Mouse (Mus musculus) granulocyte monocyte progenitor cell, adult 5-6 weeks (primary cell): Measurements from ENCODE around the gene Olfr786. TPM values are rescaled to one million over a fixed set of nuclear protein-coding genes. Genes with fewer than 3 reads are reported as not detected.

Source experiments
- ATAC-seq: replicated peaks from 2 replicates; pipeline ENCODE4 v1.8.0; 2016; ENCODE audit warnings: mild to moderate bottlenecking, moderate TSS enrichment, inconsistent platforms; ENCODE audit not compliant: poor library complexity, severe bottlenecking
- total RNA-seq, 2 experiments: library from RNA; stranded (forward) in 1 of 2; stranded (reverse) in 1 of 2; fragments of 200-712, 200-1000 nt in 1 of 2; fragments of >200 nt in 1 of 2; fragmentation: Nextera tagmentation in 1 of 2; gene quantifications; 2 replicates each; pipeline ENCODE4 v1.2.3; 2014 to 2017

Olfr786 gene
- total RNA-seq (2014; fragmentation: Nextera tagmentation) (not detected in 2 replicates), total RNA-seq (2017) (not detected in 2 replicates)

DNA sequence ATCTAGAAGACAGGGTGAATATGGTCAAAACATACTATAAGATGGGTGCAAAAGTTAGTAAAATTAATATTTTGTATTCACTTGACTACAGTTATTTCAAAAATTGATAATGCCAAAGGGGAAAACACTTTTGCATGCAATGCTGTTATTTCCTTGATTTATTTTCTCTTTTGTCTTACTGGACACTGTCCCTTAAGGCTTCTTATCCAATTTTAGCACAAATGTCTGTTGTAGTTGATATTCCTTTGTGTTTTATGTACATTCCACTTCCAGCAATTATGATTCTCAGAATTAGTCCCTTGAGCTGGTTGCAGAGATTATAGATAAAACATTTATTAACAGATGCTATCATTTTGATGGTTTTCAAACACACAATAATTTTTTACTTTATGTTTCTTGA, at the start of gene Olfr786:
Gene Olfr786, plus strand, starts transcription at position 301 of the 400 bp plus-strand sequence.
- ATAC-seq = no peak

DNA sequence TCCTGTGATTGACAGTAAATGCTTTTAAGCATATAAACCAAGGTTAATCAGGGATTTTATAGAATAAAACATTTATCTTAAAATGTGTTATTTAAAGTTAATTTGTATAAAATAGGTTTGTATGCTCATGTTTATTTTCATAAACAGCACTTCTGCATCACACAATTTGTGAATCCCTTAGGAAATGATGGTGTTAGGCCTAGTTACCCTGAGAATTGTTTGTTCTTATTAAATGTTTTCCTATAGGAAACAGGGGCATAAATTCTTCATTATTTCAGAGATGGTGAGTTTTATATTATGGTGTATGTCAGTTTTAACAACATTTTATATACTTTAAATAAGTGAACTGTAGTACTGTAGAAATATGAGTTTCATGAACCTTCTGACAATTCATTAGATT, 43.3 kb upstream of the Olfr786 start, which contains the start of gene Olfr784:
Gene Olfr784, plus strand, starts transcription at position 301 of the 400 bp plus-strand sequence.
- no peak for ATAC-seq

DNA sequence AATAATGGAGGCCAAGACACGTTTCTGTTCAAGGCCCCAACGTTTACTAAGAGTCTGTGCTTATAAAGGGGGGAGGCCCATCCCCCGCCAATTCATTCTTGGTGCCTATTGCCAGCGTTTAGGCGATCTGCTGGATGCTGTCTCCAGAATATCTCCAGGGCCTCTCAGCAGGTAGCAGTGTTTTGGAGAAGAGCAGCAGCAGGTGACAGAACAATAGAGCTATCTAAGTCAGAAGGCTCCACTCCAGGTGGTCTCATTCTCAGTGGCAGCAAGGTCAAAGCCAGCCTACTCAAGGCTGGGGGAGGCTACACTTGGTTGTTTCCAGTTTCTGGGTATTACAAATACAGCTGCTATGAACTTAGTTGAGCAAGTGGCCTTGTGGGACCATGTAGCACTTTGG, 26.2 kb upstream of the Olfr786 start:
- no peak for ATAC-seq

DNA sequence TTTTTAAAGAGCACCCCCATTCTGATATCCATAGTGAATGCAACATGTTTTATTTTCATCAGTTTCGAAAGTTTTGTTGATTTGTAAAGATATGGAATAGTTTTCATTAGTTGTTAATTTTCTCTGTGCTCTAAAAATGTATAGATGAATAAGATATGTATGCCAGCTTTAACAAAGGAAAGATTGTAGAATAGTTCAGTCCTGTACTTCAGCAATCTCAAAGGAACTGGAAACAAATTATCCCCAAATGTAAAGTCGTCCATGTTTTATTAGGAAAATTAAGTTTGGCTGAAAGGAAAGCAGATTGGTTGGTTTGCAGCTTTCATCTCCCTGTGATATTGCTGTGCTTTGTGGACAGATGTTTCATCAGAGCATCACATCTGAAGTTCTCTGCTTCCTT, 22.0 kb upstream of the Olfr786 start, which contains the start of gene Olfr785:
Gene Olfr785, plus strand, starts transcription at position 301 of the 400 bp plus-strand sequence.
- no peak for ATAC-seq

DNA sequence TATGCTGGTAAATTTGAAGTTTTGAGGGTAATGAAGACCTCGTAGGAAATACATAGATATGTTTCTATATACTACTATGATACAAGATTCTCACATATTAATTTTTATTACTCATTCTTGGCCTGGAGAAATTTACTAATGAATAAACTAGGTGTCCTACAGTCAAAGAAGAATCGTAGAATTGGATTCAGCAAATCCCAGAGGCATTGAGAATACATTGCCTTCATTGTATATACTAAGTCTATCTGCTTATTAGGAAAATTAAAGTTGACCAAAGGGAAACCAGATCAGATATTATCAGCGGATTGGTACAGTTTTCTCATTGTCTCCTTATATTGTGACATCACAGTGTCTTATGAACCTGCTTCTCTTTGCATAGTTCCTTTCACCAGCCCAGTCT, 34.5 kb downstream of the Olfr786 start, which contains the start of gene Olfr787:
Gene Olfr787, plus strand, starts transcription at position 301 of the 400 bp plus-strand sequence.
- ATAC-seq = no peak

DNA sequence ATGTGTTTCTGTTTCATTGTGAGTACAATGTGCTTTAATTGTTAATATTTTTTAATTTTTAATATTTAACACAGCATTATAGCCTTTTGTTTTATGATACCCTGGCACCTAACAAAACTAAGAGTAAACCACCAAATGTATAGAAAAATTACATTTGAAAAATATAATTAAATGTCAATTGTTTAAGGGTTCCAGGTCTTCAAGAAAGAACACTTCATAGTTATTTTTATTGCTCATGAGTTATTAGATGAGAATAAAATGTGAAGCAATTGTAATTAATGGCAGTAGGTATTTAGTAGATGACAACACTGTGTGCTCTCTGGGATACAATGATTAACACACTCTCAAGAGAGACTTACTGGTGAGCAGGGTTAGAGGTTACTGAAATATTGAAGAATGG, 43.6 kb downstream of the Olfr786 start, which contains the start of gene Olfr788:
Gene Olfr788, plus strand, starts transcription at position 301 of the 400 bp plus-strand sequence.
- no peak for ATAC-seq

DNA sequence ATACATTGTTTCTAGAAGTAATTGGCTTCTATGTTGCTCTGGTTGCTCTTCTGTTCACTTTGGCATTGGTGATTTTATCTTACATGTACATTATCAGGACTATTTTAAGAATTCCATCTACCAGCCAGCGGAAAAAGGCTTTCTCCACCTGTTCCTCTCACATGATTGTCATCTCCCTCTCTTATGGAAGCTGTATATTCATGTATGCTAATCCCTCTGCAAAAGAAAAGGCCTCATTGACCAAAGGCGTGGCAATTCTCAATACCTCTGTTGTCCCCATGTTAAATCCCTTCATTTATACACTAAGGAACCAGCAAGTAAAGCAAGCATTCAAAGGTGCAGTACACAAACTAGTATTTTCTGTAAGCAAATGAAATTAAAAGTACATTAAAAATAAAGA, 46.1 kb downstream of the Olfr786 start:
- no peak for ATAC-seq

DNA sequence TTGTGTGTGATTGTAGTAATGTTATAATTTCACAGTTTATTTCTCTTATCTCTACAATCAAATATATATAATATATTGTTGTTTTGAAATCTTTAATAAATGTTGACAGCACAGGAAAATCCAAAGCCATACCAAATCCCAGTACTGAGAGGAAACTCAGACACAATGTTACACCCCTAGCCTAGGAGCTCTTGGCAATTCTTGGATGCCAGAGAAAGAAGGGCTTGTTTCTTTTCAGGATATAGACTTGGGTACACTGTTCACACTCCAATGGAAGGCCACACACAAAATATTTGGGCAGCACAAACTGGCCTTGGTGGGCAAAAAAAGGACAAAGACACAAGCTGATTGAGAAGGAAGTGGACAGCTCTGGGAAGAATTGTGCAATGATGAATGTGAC, 46.6 kb downstream of the Olfr786 start:
- ATAC-seq = no peak

DNA sequence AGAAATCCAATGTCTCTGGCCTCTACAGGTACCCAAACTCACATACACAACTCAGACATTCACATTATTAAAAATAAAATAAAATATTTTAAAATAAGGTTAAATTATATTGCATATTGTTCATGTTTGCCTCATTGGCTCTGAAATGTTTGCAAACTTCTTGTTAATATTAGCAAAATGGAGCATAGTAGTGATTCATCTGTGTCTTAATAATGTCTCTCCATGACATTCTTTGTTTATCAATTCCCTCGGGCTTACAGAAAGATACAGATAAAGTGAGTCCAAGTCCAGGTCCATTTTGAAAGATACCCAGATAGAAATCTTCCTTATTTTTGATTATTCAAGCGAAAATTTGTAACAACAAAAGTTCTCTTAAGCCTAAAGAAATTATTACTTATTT, 57.3 kb downstream of the Olfr786 start, which contains the start of gene Olfr789:
Gene Olfr789, plus strand, starts transcription at position 301 of the 400 bp plus-strand sequence.
- ATAC-seq = no peak

Other genes with a start within 250 kb of the Olfr786 start
- gene Olfr772, start 249.4 kb upstream of the Olfr786 start, total RNA-seq (2014; fragmentation: Nextera tagmentation) = not detected in 2 replicates
- gene Olfr772, start 249.4 kb upstream of the Olfr786 start, total RNA-seq (2017) = not detected in 2 replicates
- not detected in 2 replicates for gene Olfr773, start 239.9 kb upstream of the Olfr786 start, total RNA-seq (2014; fragmentation: Nextera tagmentation)
- not detected in 2 replicates for gene Olfr773, start 239.9 kb upstream of the Olfr786 start, total RNA-seq (2017)
- gene Olfr774, start 191.1 kb upstream of the Olfr786 start, total RNA-seq (2014; fragmentation: Nextera tagmentation) = not detected in 2 replicates
- gene Olfr774, start 191.1 kb upstream of the Olfr786 start, total RNA-seq (2017) = not detected in 2 replicates
- not detected in 2 replicates for gene Olfr775, start 178.9 kb upstream of the Olfr786 start, total RNA-seq (2014; fragmentation: Nextera tagmentation)
- gene Olfr775, start 178.9 kb upstream of the Olfr786 start, total RNA-seq (2017) = not detected in 2 replicates
- gene Olfr776, start 168.2 kb upstream of the Olfr786 start, total RNA-seq (2014; fragmentation: Nextera tagmentation) = not detected in 2 replicates
- not detected in 2 replicates for gene Olfr776, start 168.2 kb upstream of the Olfr786 start, total RNA-seq (2017)
- gene Olfr777, start 155.8 kb upstream of the Olfr786 start, total RNA-seq (2014; fragmentation: Nextera tagmentation) = not detected in 2 replicates
- gene Olfr777, start 155.8 kb upstream of the Olfr786 start, total RNA-seq (2017) = not detected in 2 replicates
- gene Olfr780, start 109.2 kb upstream of the Olfr786 start, total RNA-seq (2014; fragmentation: Nextera tagmentation) = not detected in 2 replicates
- gene Olfr780, start 109.2 kb upstream of the Olfr786 start, total RNA-seq (2017) = not detected in 2 replicates
- not detected in 2 replicates for gene Olfr781, start 98.5 kb upstream of the Olfr786 start, total RNA-seq (2014; fragmentation: Nextera tagmentation)
- gene Olfr781, start 98.5 kb upstream of the Olfr786 start, total RNA-seq (2017) = not detected in 2 replicates
- gene Olfr782, start 78.5 kb upstream of the Olfr786 start, total RNA-seq (2014; fragmentation: Nextera tagmentation) = not detected in 2 replicates
- gene Olfr782, start 78.5 kb upstream of the Olfr786 start, total RNA-seq (2017) = not detected in 2 replicates
- gene Olfr784, start 43.2 kb upstream of the Olfr786 start, total RNA-seq (2014; fragmentation: Nextera tagmentation) = 0.23 and 0.37 TPM in 2 replicates
- not detected in 2 replicates for gene Olfr784, start 43.2 kb upstream of the Olfr786 start, total RNA-seq (2017)
- not detected in 2 replicates for gene Olfr785, start 21.9 kb upstream of the Olfr786 start, total RNA-seq (2014; fragmentation: Nextera tagmentation)
- gene Olfr785, start 21.9 kb upstream of the Olfr786 start, total RNA-seq (2017) = not detected in 2 replicates
- gene Olfr787, start 34.6 kb downstream of the Olfr786 start, total RNA-seq (2014; fragmentation: Nextera tagmentation) = not detected in 2 replicates
- gene Olfr787, start 34.6 kb downstream of the Olfr786 start, total RNA-seq (2017) = not detected in 2 replicates
- not detected in 2 replicates for gene Olfr788, start 43.7 kb downstream of the Olfr786 start, total RNA-seq (2014; fragmentation: Nextera tagmentation)
- not detected in 2 replicates for gene Olfr788, start 43.7 kb downstream of the Olfr786 start, total RNA-seq (2017)
- not detected in 2 replicates for gene Olfr789, start 57.4 kb downstream of the Olfr786 start, total RNA-seq (2014; fragmentation: Nextera tagmentation)
- gene Olfr789, start 57.4 kb downstream of the Olfr786 start, total RNA-seq (2017) = not detected in 2 replicates
- gene Olfr790, start 71.2 kb downstream of the Olfr786 start, total RNA-seq (2014; fragmentation: Nextera tagmentation) = not detected in 2 replicates
- not detected in 2 replicates for gene Olfr790, start 71.2 kb downstream of the Olfr786 start, total RNA-seq (2017)
- not detected in 2 replicates for gene Olfr791, start 94.5 kb downstream of the Olfr786 start, total RNA-seq (2014; fragmentation: Nextera tagmentation)
- not detected in 2 replicates for gene Olfr791, start 94.5 kb downstream of the Olfr786 start, total RNA-seq (2017)
- gene Olfr792, start 111.9 kb downstream of the Olfr786 start, total RNA-seq (2014; fragmentation: Nextera tagmentation) = not detected in 2 replicates
- gene Olfr792, start 111.9 kb downstream of the Olfr786 start, total RNA-seq (2017) = not detected in 2 replicates
- not detected in 2 replicates for gene Olfr794, start 140.3 kb downstream of the Olfr786 start, total RNA-seq (2014; fragmentation: Nextera tagmentation)
- gene Olfr794, start 140.3 kb downstream of the Olfr786 start, total RNA-seq (2017) = not detected in 2 replicates
- not detected in 2 replicates for gene Olfr796, start 185.3 kb downstream of the Olfr786 start, total RNA-seq (2014; fragmentation: Nextera tagmentation)
- gene Olfr796, start 185.3 kb downstream of the Olfr786 start, total RNA-seq (2017) = not detected in 2 replicates
- not detected in 2 replicates for gene Olfr798, start 200.6 kb downstream of the Olfr786 start, total RNA-seq (2014; fragmentation: Nextera tagmentation)
- not detected in 2 replicates for gene Olfr798, start 200.6 kb downstream of the Olfr786 start, total RNA-seq (2017)
- gene Olfr799, start 210.2 kb downstream of the Olfr786 start, total RNA-seq (2014; fragmentation: Nextera tagmentation) = not detected in 2 replicates
- not detected in 2 replicates for gene Olfr799, start 210.2 kb downstream of the Olfr786 start, total RNA-seq (2017)
- not detected in 2 replicates for gene Olfr800, start 230.4 kb downstream of the Olfr786 start, total RNA-seq (2014; fragmentation: Nextera tagmentation)
- gene Olfr800, start 230.4 kb downstream of the Olfr786 start, total RNA-seq (2017) = not detected in 2 replicates
- not detected in 2 replicates for gene Olfr801, start 246.6 kb downstream of the Olfr786 start, total RNA-seq (2014; fragmentation: Nextera tagmentation)
- not detected in 2 replicates for gene Olfr801, start 246.6 kb downstream of the Olfr786 start, total RNA-seq (2017)